ENCODE assay signal across 9 mouse cellular contexts in genomic region chr5:36948831-36949230, GRCm38 (mm10). TPM values are rescaled to one million over a fixed set of nuclear protein-coding genes. Genes with fewer than 3 reads are reported as not detected.
DNase-seq lines count a peak whose midpoint lies in the region; ATAC-seq and TF ChIP-seq lines count a peak whose summit lies in the region.
"Had no signal": no experiment of that assay in that cellular context is flagged by ENCODE, and none has a peak within 500 bp of the region (broad histone marks: within the 10 kb centered on the region; RNA-seq: fewer than 3 reads in every experiment).

No protein-coding gene starts in this region.

- WGBS in kidney, adult 2 months = 8% methylated on average over 3 of the region's 3 CpGs
- WGBS in kidney, embryonic 15.5 days = 12% methylated on average over 3 of the region's 3 CpGs
- WGBS in cerebellum, adult 2 months = 3% methylated on average over 3 of the region's 3 CpGs
- WGBS in forebrain, postnatal 0 days = 6% methylated on average over 3 of the region's 3 CpGs
- WGBS in intestine, embryonic 15.5 days = 11% methylated on average over 3 of the region's 3 CpGs
- 15% methylated on average over 3 of the region's 3 CpGs for WGBS in liver, embryonic 11.5 days
- 16% methylated on average over 3 of the region's 3 CpGs for WGBS in neural tube, embryonic 13.5 days

- peak; percentile 68 for DNase-seq in kidney, adult 2 months
- DNase-seq in cerebellum, adult 2 months = peak; percentile 69 to 79
- DNase-seq in forebrain, postnatal 0 days = peak; percentile 84
- DNase-seq in liver, embryonic 11.5 days (ENCODE audit: low spot score) = peak; percentile 61

- no peak overlapping the region for H3K27ac ChIP-seq in kidney, adult 2 months (ENCODE audit: insufficient read depth, low read depth, low read length)
- H3K27ac ChIP-seq in kidney, embryonic 15.5 days = no peak overlapping the region
- no peak overlapping the region for H3K27ac ChIP-seq in cerebellum, adult 2 months (ENCODE audit: insufficient read depth, low read length)
- H3K27ac ChIP-seq in forebrain, postnatal 0 days (ENCODE audit: low read depth, low read length) = no peak overlapping the region
- H3K27ac ChIP-seq in intestine, embryonic 15.5 days = no peak overlapping the region
- H3K27ac ChIP-seq in liver, embryonic 11.5 days (ENCODE audit: low read depth, low read length) = no peak overlapping the region
- H3K27ac ChIP-seq in neural tube, embryonic 13.5 days (replicated peaks) = no peak overlapping the region
- no peak overlapping the region for H3K27ac ChIP-seq in testis, adult 2 months (ENCODE audit: control insufficient read depth, insufficient read depth, low read depth, low read length)

- no peak; the same call in 1 of the 2 replicates for ATAC-seq in kidney, embryonic 15.5 days (replicated peaks; ENCODE audit: low FRiP score)
- ATAC-seq in forebrain, postnatal 0 days = peak; percentile 44
- ATAC-seq in intestine, embryonic 15.5 days = peak; percentile 37; the same call in 1 of the 2 replicates
- no peak for ATAC-seq in liver, embryonic 11.5 days (replicated peaks; ENCODE audit: low FRiP score)
- peak; percentile 30; the same call in 1 of the 2 replicates for ATAC-seq in neural tube, embryonic 13.5 days (ENCODE audit: low read depth)

- no peaks in the 10 kb centered on the region for H3K36me3 ChIP-seq in kidney, adult 2 months (ENCODE audit: control insufficient read depth, insufficient read depth, low read length)
- H3K36me3 ChIP-seq in kidney, embryonic 15.5 days = no peaks in the 10 kb centered on the region
- H3K36me3 ChIP-seq in forebrain, postnatal 0 days (ENCODE audit: insufficient read depth) = peaks cover 33% of the 10 kb centered on the region
- H3K36me3 ChIP-seq in intestine, embryonic 15.5 days = no peaks in the 10 kb centered on the region
- no peaks in the 10 kb centered on the region for H3K36me3 ChIP-seq in liver, embryonic 11.5 days (ENCODE audit: control insufficient read depth, insufficient read depth, low read length)
- H3K36me3 ChIP-seq in neural tube, embryonic 13.5 days = peaks cover 30% of the 10 kb centered on the region; the same call in 1 of the 2 replicates
- H3K36me3 ChIP-seq in testis, adult 2 months (ENCODE audit: control insufficient read depth, insufficient read depth, low read length) = no peaks in the 10 kb centered on the region

- H3K27me3 ChIP-seq in kidney, adult 2 months (replicated peaks; ENCODE audit: control insufficient read depth, insufficient read depth, low read length) = no peaks in the 10 kb centered on the region
- H3K27me3 ChIP-seq in kidney, embryonic 15.5 days = peaks cover 8% of the 10 kb centered on the region; the same call in 1 of the 2 replicates
- no peaks in the 10 kb centered on the region for H3K27me3 ChIP-seq in cerebellum, adult 2 months (ENCODE audit: control insufficient read depth, insufficient read depth, low read length)
- H3K27me3 ChIP-seq in forebrain, postnatal 0 days (ENCODE audit: insufficient read depth, low read length) = no peaks in the 10 kb centered on the region
- no peaks in the 10 kb centered on the region for H3K27me3 ChIP-seq in intestine, embryonic 15.5 days (replicated peaks)
- no peaks in the 10 kb centered on the region for H3K27me3 ChIP-seq in liver, embryonic 11.5 days (replicated peaks; ENCODE audit: control insufficient read depth, insufficient read depth, low read length)
- 0 out of 2 replicates have a peak, but pooled peaks cover 4% of the 10 kb centered on the region for H3K27me3 ChIP-seq in neural tube, embryonic 13.5 days
- H3K27me3 ChIP-seq in testis, adult 2 months (ENCODE audit: control insufficient read depth, insufficient read depth, low read length) = no peaks in the 10 kb centered on the region

- TF ChIP-seq POLR2A in kidney, adult 2 months (IDR thresholded peaks at IDR 0.05; ENCODE audit: low read depth, low read length) = no peak
- no peak for TF ChIP-seq POLR2A in cerebellum, adult 2 months (IDR thresholded peaks at IDR 0.05; ENCODE audit: borderline replicate concordance, insufficient read depth, low read length)
- no peak for TF ChIP-seq POLR2A in testis, adult 2 months (IDR thresholded peaks at IDR 0.05; ENCODE audit: control insufficient read depth, low read depth, low read length)

- H3K9ac ChIP-seq in kidney, embryonic 15.5 days = no peak overlapping the region
- H3K9ac ChIP-seq in forebrain, postnatal 0 days = no peak overlapping the region
- H3K9ac ChIP-seq in intestine, embryonic 15.5 days = no peak overlapping the region
- no peak overlapping the region for H3K9ac ChIP-seq in liver, embryonic 11.5 days (ENCODE audit: low read depth, low read length)
- no peak overlapping the region for H3K9ac ChIP-seq in neural tube, embryonic 13.5 days

- H3K9me3 ChIP-seq in kidney, embryonic 15.5 days (replicated peaks) = no peaks in the 10 kb centered on the region
- H3K9me3 ChIP-seq in forebrain, postnatal 0 days (ENCODE audit: low read length) = no peaks in the 10 kb centered on the region
- H3K9me3 ChIP-seq in intestine, embryonic 15.5 days = no peaks in the 10 kb centered on the region
- no peaks in the 10 kb centered on the region for H3K9me3 ChIP-seq in liver, embryonic 11.5 days (ENCODE audit: control insufficient read depth, low read length)
- no peaks in the 10 kb centered on the region for H3K9me3 ChIP-seq in neural tube, embryonic 13.5 days
- H3K9me3 ChIP-seq: megakaryocyte, embryonic 14.5 days had no signal

- peak; percentile 91 for TF ChIP-seq CTCF in kidney, adult 2 months (conservative IDR thresholded peaks at IDR 0.05; ENCODE audit: insufficient read depth, insufficient read length, low read depth, low read length)
- peak; percentile 92 for TF ChIP-seq CTCF in cerebellum, adult 2 months (IDR thresholded peaks at IDR 0.05; ENCODE audit: borderline replicate concordance, insufficient read depth, low read depth, low read length)
- peak; percentile 95 for TF ChIP-seq CTCF in forebrain, postnatal 0 days (IDR thresholded peaks at IDR 0.05; ENCODE audit: low read depth)
- peak; percentile 92 for TF ChIP-seq CTCF in testis, adult 2 months (IDR thresholded peaks at IDR 0.05; ENCODE audit: control insufficient read depth, insufficient read depth, insufficient replicate concordance, low read depth, low read length)

- no peak overlapping the region for H3K4me2 ChIP-seq in kidney, embryonic 15.5 days
- H3K4me2 ChIP-seq in forebrain, postnatal 0 days (ENCODE audit: low read depth) = no peak overlapping the region
- no peak overlapping the region for H3K4me2 ChIP-seq in intestine, embryonic 15.5 days (replicated peaks)
- no peak overlapping the region for H3K4me2 ChIP-seq in liver, embryonic 11.5 days
- no peak overlapping the region for H3K4me2 ChIP-seq in neural tube, embryonic 13.5 days

- no peak overlapping the region for H3K4me3 ChIP-seq in kidney, adult 2 months (ENCODE audit: insufficient read depth, low read depth, low read length)
- no peak overlapping the region for H3K4me3 ChIP-seq in kidney, embryonic 15.5 days (replicated peaks)
- H3K4me3 ChIP-seq in cerebellum, adult 2 months (replicated peaks; ENCODE audit: insufficient read depth, low read depth, low read length) = no peak overlapping the region
- H3K4me3 ChIP-seq in forebrain, postnatal 0 days (ENCODE audit: low read depth, low read length) = no peak overlapping the region
- H3K4me3 ChIP-seq in intestine, embryonic 15.5 days (replicated peaks) = no peak overlapping the region
- H3K4me3 ChIP-seq in liver, embryonic 11.5 days (ENCODE audit: low read depth, low read length) = no peak overlapping the region
- H3K4me3 ChIP-seq in neural tube, embryonic 13.5 days = no peak overlapping the region
- H3K4me3 ChIP-seq in testis, adult 2 months (ENCODE audit: control insufficient read depth, low read depth, low read length) = no peak overlapping the region
- H3K4me3 ChIP-seq: megakaryocyte, embryonic 14.5 days had no signal

- no peaks in the 10 kb centered on the region for H3K4me1 ChIP-seq in kidney, adult 2 months (ENCODE audit: control insufficient read depth, insufficient read depth, low read length)
- H3K4me1 ChIP-seq in kidney, embryonic 15.5 days = peaks cover 17% of the 10 kb centered on the region
- H3K4me1 ChIP-seq in cerebellum, adult 2 months (ENCODE audit: control insufficient read depth, insufficient read depth, low read length) = peaks cover 14% of the 10 kb centered on the region
- peaks cover 16% of the 10 kb centered on the region for H3K4me1 ChIP-seq in forebrain, postnatal 0 days (ENCODE audit: insufficient read depth)
- no peaks in the 10 kb centered on the region for H3K4me1 ChIP-seq in intestine, embryonic 15.5 days (replicated peaks)
- H3K4me1 ChIP-seq in liver, embryonic 11.5 days (replicated peaks; ENCODE audit: control insufficient read depth, insufficient read depth, low read length) = no peaks in the 10 kb centered on the region
- H3K4me1 ChIP-seq in neural tube, embryonic 13.5 days (replicated peaks) = peaks cover 15% of the 10 kb centered on the region
- H3K4me1 ChIP-seq in testis, adult 2 months (ENCODE audit: control insufficient read depth, insufficient read depth, low read length) = no peaks in the 10 kb centered on the region

RNA-seq across cellular contexts. Expression of gene Wfs1, which starts 40.2 kb away (rescaled TPM):
- polyA plus RNA-seq in kidney, adult 2 months (2012; rRNA removed) = 18.8 and 20.0 TPM in 2 replicates
- polyA plus RNA-seq in kidney, embryonic 15.5 days (2015; fragmentation: Nextera tagmentation; extraction: Ambion mirVana) = 18.3 and 19.5 TPM in 2 replicates
- polyA plus RNA-seq in cerebellum, adult 2 months (2012; rRNA removed) = 27.2 and 28.3 TPM in 2 replicates
- 9.6 and 12.9 TPM in 2 replicates for total RNA-seq in forebrain, postnatal 0 days (2014; rRNA removed)
- 10.3 and 16.9 TPM in 2 replicates for polyA plus RNA-seq in forebrain, postnatal 0 days (2015; fragmentation: Nextera tagmentation; extraction: Ambion mirVana)
- polyA plus RNA-seq in intestine, embryonic 15.5 days (2015; fragmentation: Nextera tagmentation; extraction: Ambion mirVana) = 12.1 and 14.6 TPM in 2 replicates
- 3.4 and 3.8 TPM in 2 replicates for polyA plus RNA-seq in liver, embryonic 11.5 days (2014; fragmentation: Nextera tagmentation; extraction: Ambion mirVana)
- polyA plus RNA-seq in neural tube, embryonic 13.5 days (2015; fragmentation: Nextera tagmentation; extraction: Ambion mirVana) = 8.4 TPM in 2 replicates
- 1.6 and 1.9 TPM in 2 replicates for polyA plus RNA-seq in testis, adult 2 months (2012; rRNA removed)

Comparison
In these comparisons a context has a peak if more than half of its experiments do, and no peak if none do; other contexts are left out.
1. ATAC-seq: peak in forebrain, postnatal 0 days (single experiment), intestine, embryonic 15.5 days (single experiment) and neural tube, embryonic 13.5 days (single experiment); none in kidney, embryonic 15.5 days (single experiment) and liver, embryonic 11.5 days (single experiment).
2. Peak in every context shown above with its lines, with median percentiles within 50 percentile points of each other: DNase-seq and CTCF ChIP-seq.